Mouse (Mus musculus) CH12.LX (cell line): ENCODE measurements around the gene Fbxl21.

ENCODE experiments used
- CTCF ChIP-seq, 2 experiments: IDR thresholded peaks in 1 of 2; conservative IDR thresholded peaks in 1 of 2; 2 replicates each; pipeline ENCODE4 v1.5.1; 2011 to 2012; ENCODE audit warnings: low read depth in 2 of 2, low read length in 2 of 2, improper control_type of control experiment in 1 of 2, inconsistent platforms in 1 of 2, mild to moderate bottlenecking in 1 of 2, moderate library complexity in 1 of 2
- RCOR1 ChIP-seq: conservative IDR thresholded peaks from 2 replicates; pipeline ENCODE4 v1.6.1; 2012; ENCODE audit warnings: low read depth, mild to moderate bottlenecking, inconsistent platforms, low read length, improper control_type of control experiment
- ZMIZ1 ChIP-seq: IDR thresholded peaks from 2 replicates; pipeline ENCODE4 v1.6.1; 2012; ENCODE audit warnings: low read depth, mild to moderate bottlenecking, inconsistent platforms, low read length, improper control_type of control experiment

DNA sequence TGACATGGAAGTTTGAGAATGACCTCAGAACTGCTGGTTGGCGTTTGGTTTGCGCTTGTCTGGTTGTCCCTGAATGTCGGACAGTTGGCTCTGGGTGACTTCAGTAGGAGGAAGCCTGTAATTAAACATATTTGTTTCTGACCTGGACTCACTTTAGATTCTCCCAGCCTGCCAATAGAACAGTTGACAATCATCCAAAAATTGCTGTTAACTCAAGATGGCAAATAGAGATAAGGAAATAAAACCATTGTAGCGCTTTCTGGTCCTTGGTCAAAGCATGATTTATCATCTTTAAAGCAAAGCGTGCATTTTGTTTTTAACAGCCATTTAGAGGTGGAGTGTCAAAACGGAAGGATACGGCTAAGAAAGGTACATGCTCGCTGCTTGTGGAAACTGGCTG lies 49.4 kb downstream of the Fbxl21 start:
- TF ChIP-seq CTCF (conservative IDR thresholded peaks at IDR 0.05 in 1 of 2, IDR thresholded peaks at IDR 0.05 in 1 of 2; ENCODE audit: low read depth in 2 of 2, low read length in 2 of 2) (no peak), ZMIZ1 (no peak), RCOR1 (no peak)
